Mouse (Mus musculus) heart, adult 2 months (tissue): ENCODE measurements around the gene Zfand6. TPM values are rescaled to one million over a fixed set of nuclear protein-coding genes. Genes with fewer than 3 reads are reported as not detected.

Experiments used
- DNase-seq, 2 experiments: peaks; one replicate each; pipeline ENCODE4 v3.0.0; 2021
- H3K27ac ChIP-seq: fragments of 200-600 bp; 2 replicates; pipeline ENCODE4 v1.8.1; 2022
- H3K27me3 ChIP-seq: fragments of 200-500 bp; 2 replicates; pipeline ENCODE4 v1.6.1; 2012; ENCODE audit warnings: mild to moderate bottlenecking, low read length, inconsistent platforms, mixed read lengths; ENCODE audit not compliant: control insufficient read depth, insufficient read depth
- H3K36me3 ChIP-seq: fragments of 200-500 bp; 2 replicates; pipeline ENCODE4 v1.6.1; 2012; ENCODE audit warnings: low read length, inconsistent platforms; ENCODE audit not compliant: control insufficient read depth, insufficient read depth
- H3K4me1 ChIP-seq: fragments of 200-500 bp; 2 replicates; pipeline ENCODE4 v1.6.1; 2011; ENCODE audit warnings: low read length; ENCODE audit not compliant: control insufficient read depth, insufficient read depth
- H3K4me3 ChIP-seq: fragments of 200-600 bp; 2 replicates; pipeline ENCODE4 v1.8.1; 2022
- H3K79me2 ChIP-seq: fragments of 200-500 bp; replicated peaks from 2 replicates; pipeline ENCODE4 v1.6.1; 2012; ENCODE audit warnings: mild to moderate bottlenecking, inconsistent platforms, low read length, moderate library complexity, mixed read lengths; ENCODE audit not compliant: control insufficient read depth, insufficient read depth
- H3K9ac ChIP-seq: fragments of 200-500 bp; 2 replicates; pipeline ENCODE4 v1.6.1; 2012; ENCODE audit warnings: low read depth, mild to moderate bottlenecking, control low read depth, inconsistent platforms, low read length, mixed read lengths
- CTCF ChIP-seq: fragments of 200-600 bp; IDR thresholded peaks from 2 replicates; pipeline ENCODE4 v1.8.1; 2022; ENCODE audit warnings: antibody characterized with exemption, mild to moderate bottlenecking, moderate library complexity
- EP300 ChIP-seq: fragments of 200-500 bp; IDR thresholded peaks from 2 replicates; pipeline ENCODE4 v1.6.1; 2011; ENCODE audit warnings: low read depth, low read length, control low read depth; ENCODE audit not compliant: insufficient read depth
- POLR2A ChIP-seq: fragments of 200-500 bp; IDR thresholded peaks from 2 replicates; pipeline ENCODE4 v1.6.1; 2011; ENCODE audit warnings: mild to moderate bottlenecking, low read depth, low read length, control low read depth; ENCODE audit not compliant: insufficient read depth
- WGBS: fragments of 180-500 bp; shearing (Covaris S2); methylation state at CpG from one replicate; pipeline ENCODE4 v1.1.7; 2018; 5-methylcytosine and 5-hydroxymethylcytosine counted together
- intact Hi-C: fragments of 180-260 bp; cut with DNase I; formaldehyde crosslinking; loops from one replicate; pipeline ENCODE4 v1.15.1; 2025
- polyA plus RNA-seq: library from polyadenylated mRNA; depleted of rRNA; stranded (reverse); fragments of >200 nt; gene quantifications from 2 replicates; pipeline ENCODE4 v1.2.3, GENCODE M21; 2012
- total RNA-seq, 2 experiments: library from RNA; stranded (reverse); gene quantifications; 2 replicates each; pipeline ENCODE4 v1.2.3; 2021

Gene Zfand6
- total and polyA plus RNA-seq, 3 experiments: 72.9 to 93.8 (median 82.9) TPM

DNA sequence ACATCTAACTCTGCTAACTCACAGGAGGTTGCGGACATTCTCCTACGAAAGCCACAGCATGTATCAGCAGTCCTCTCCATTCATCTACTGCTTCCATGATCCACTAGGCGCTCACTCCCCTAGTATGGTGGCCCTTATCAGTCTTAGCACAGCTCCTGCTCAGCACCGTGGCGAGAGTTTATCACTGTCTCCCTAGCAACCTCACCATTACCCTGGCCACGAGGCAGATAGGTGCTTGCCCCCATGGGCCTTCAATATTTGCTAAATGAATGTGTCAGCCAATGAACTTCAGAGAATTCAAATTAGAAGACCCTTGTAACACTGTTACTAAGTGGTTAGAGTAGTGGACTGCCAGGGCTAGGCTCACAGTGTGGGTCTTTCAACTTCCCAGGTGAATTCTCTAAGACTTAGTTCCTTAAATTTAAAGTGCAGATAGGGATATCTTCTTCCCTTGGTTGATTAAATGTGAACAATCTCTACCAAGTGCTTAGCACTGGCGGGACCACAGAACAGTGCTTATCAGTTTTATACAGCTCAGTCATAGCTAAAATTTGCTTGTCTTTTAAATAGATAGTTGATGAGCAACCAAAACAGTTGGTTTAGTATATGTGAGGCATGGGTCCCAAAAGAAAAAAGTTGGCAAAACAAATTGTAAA, 33.2 kb upstream of the Zfand6 start:
- intact Hi-C loops: no loop called here
- no peak overlapping the region for H3K4me3 ChIP-seq
- DNase-seq: no peak
- no peaks in the 10 kb centered on the region for H3K36me3 ChIP-seq
- no peak overlapping the region for H3K9ac ChIP-seq
- H3K4me1 ChIP-seq: no peaks in the 10 kb centered on the region
- 50% methylated on average over 7 of the region's 7 CpGs for whole genome bisulfite sequencing
- H3K79me2 ChIP-seq: no peaks in the 10 kb centered on the region
- H3K27ac ChIP-seq: no peak overlapping the region
- no peak for TF ChIP-seq EP300
- no peak for TF ChIP-seq CTCF
- no peak for TF ChIP-seq POLR2A
- no peaks in the 10 kb centered on the region for H3K27me3 ChIP-seq

DNA sequence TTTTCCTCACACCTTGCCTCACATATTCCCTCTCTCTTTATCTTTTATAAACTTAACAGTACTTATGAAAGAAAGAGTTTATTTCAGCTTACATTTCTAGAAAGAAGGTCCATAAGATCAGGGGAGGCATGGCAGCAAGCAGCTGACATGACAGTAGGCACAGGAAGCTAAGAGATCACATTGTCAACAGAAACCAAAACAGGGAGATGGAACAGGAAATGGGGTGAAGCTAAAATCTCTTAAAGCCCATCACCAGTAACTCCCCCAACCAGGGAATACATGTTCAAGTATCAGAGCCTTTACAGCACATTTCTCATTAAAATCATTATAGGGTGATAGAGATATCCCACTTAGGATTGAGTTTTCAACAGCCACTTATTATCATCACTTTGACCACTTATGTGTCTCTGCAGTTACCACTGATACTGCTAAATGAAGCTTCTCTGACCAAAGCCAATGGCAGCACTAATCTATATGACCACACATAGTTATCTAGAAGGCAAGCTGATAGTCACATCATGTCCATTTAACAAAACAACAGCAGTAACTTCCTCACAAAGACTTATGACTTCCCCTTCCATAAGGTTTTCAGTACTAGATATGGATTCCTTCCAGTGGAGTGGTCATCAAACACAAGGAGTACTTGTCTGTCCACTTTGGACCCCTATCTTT, 20.7 kb upstream of the Zfand6 start:
- no peak for TF ChIP-seq CTCF
- TF ChIP-seq EP300: no peak
- no peak for TF ChIP-seq POLR2A
- no peak for DNase-seq
- no peaks in the 10 kb centered on the region for H3K4me1 ChIP-seq

DNA sequence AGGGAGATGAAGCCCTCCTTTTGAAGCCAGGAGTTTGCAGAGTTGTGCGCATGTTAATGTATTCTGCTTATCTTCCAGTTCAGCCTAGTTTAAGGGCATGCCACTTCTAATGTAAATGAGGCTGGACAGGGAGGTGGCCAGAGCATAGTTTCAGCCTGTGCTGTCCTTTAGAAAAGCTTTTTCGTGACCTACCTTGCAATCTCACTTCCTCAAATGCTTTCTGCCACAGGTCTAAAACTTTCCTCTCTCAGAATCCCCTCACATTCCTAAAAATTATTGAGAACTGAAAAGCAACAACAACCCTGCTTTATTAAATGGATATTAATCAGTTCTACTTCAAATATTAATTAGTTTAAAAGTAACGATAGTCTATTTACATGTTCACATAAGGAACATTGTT, 17.1 kb upstream of the Zfand6 start:
- intact Hi-C loops: no loop called here
- no peak for TF ChIP-seq EP300
- 69% methylated on average over 3 of the region's 3 CpGs for WGBS
- Histone ChIP-seq H3K4me3 (no peak overlapping the region), H3K27me3 (no peaks in the 10 kb centered on the region), H3K4me1 (no peaks in the 10 kb centered on the region), H3K36me3 (no peaks in the 10 kb centered on the region), H3K9ac (no peak overlapping the region), H3K27ac (no peak overlapping the region), H3K79me2 (no peaks in the 10 kb centered on the region)
- no peak for DNase-seq

More for the DNA sequence above, 20.7 kb upstream of the Zfand6 start:
- Histone ChIP-seq H3K79me2 (no peaks in the 10 kb centered on the region), H3K36me3 (no peaks in the 10 kb centered on the region), H3K27me3 (no peaks in the 10 kb centered on the region), H3K4me3 (no peak overlapping the region), H3K9ac (no peak overlapping the region), H3K27ac (no peak overlapping the region)
- intact Hi-C loops: no loop called here

DNA sequence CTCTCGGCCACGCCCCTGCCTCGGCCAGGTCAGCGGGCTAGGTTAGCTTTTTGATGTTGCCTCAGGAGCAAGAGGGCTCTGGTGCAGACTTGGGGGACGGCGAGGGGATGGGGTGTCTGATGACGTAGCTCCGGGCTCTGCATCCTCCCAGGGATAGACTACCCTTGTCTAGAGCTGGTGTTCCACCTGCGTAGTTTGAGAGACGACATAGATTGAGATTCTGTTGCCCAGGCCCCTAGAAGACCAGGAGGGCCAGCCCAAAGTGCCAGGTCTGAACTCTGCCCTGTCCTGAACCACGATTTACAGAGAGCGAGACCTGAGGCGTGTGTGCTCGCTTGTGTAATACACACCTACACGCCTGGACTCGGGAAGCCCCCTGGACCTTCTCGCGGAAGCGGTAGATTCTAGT, 346 bp upstream of the Zfand6 start:
- intact Hi-C loops: no loop called here
- peak overlapping the region; percentile 11; the same call in 1 of the 2 replicates for H3K27ac ChIP-seq

DNA sequence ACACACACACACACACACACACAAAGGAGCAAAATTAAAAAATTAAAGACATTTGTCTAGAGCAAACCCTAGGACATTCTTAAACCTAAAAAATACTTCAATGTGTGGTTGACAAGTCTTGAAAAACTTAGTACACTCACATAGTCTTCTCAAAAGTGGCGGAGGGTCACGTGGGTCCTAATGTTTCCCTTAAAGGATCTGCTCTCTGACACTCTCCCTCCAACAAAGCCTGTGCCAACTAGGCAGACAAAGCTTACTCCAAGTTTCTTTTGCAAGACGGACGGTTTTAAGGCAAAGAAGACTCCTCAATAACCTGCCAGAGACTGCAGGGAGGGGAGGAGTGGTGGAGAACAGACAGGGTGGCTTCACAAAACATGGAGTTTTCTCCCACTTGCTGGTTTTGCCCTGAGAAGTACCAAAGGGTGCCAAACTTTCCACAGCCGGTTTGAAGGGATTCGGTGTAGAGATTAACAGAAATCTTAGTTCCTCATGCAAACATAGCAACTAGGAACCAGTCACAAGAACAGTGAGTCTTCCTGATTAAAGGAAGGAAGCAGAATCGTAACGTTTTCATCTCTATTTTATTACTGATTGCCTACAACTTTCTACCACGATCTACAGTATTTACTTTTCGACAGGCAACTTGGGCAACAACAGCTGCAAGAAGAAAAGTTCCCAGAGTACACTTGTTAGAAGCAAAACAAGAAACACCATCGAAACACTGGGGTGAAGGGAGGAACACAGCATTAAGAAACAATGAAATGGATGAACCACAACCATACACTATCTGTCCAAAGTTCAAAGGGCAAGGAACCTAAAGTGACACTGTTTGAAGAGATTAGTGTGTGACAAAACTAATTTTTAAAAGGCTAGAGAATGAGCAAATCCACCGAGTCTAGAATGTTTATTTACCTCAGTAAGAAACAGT, 1.8 kb downstream of the Zfand6 start:
- peak; percentile 17 to 23 for DNase-seq
- no peaks in the 10 kb centered on the region for H3K27me3 ChIP-seq
- 0 out of 2 replicates have a peak overlapping the region, but pooled peaks have one; percentile 4 for H3K27ac ChIP-seq
- H3K9ac ChIP-seq: no peak overlapping the region
- H3K79me2 ChIP-seq: no peaks in the 10 kb centered on the region; the same call in 1 of the 2 replicates
- H3K36me3 ChIP-seq: peaks cover 4% of the 10 kb centered on the region
- 0 out of 2 replicates have a peak overlapping the region, but pooled peaks have one; percentile 9 for H3K4me3 ChIP-seq
- intact Hi-C loops: loop anchor here (2.0 kb wide), 1 partner anchor 15 kb away; no protein-coding TSS in a partner anchor
- no peaks in the 10 kb centered on the region; the same call in none of the 2 replicates for H3K4me1 ChIP-seq
- 52% methylated on average over 12 of the region's 12 CpGs for WGBS
- no peak for TF ChIP-seq EP300
- no peak for TF ChIP-seq CTCF
- no peak for TF ChIP-seq POLR2A

More for the DNA sequence above, 346 bp upstream of the Zfand6 start:
- Histone ChIP-seq H3K4me3 (peak overlapping the region; percentile 92), H3K4me1 (no peaks in the 10 kb centered on the region; the same call in none of the 2 replicates), H3K9ac (peak overlapping the region; percentile 59; the same call in 1 of the 2 replicates), H3K36me3 (peaks cover 4% of the 10 kb centered on the region), H3K79me2 (no peaks in the 10 kb centered on the region; the same call in 1 of the 2 replicates), H3K27me3 (no peaks in the 10 kb centered on the region)
- no peak for DNase-seq
- WGBS: 7% methylated on average over 19 of the region's 19 CpGs
- no peak for TF ChIP-seq CTCF
- no peak; the same call in 1 of the 2 replicates for TF ChIP-seq POLR2A
- no peak for TF ChIP-seq EP300

DNA sequence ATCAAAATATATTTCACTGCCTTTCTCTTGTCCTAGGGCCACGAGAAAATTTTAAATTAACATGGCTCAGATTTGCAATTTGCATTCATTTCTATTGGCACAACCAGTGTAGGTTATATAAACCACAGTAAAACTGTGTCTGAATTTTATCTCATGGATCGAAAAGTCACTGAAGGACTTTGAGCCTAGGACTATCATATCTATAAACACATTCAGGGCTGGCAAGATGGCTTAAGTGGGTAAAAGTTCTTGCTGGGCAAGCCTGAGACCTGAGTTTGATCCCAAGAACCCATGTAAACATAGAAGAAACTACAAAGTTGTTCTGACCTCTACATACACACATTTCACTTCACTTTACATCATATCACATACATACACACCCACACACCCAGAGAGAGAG, 3.4 kb downstream of the Zfand6 start:
- intact Hi-C loops: no loop called here
- no peaks in the 10 kb centered on the region; the same call in none of the 2 replicates for H3K4me1 ChIP-seq
- H3K27me3 ChIP-seq: no peaks in the 10 kb centered on the region
- H3K36me3 ChIP-seq: peaks cover 4% of the 10 kb centered on the region
- H3K9ac ChIP-seq: no peak overlapping the region
- WGBS: 64% methylated on average over 2 of the region's 2 CpGs
- H3K27ac ChIP-seq: no peak overlapping the region
- no peak for DNase-seq
- no peak overlapping the region for H3K4me3 ChIP-seq
- no peaks in the 10 kb centered on the region; the same call in 1 of the 2 replicates for H3K79me2 ChIP-seq
- no peak for TF ChIP-seq EP300
- no peak for TF ChIP-seq POLR2A
- TF ChIP-seq CTCF: no peak
